Mouse (Mus musculus) urinary bladder, postnatal 14 days (tissue): ENCODE results near the gene Pde3a.
"Not testable (repeated sequence)": the region's sequence is repeated elsewhere in the genome, so short reads cannot be mapped to it uniquely, and the experiment has no call there.

Experiments used
- DNase-seq: peaks from one replicate; pipeline ENCODE4 v3.0.0; 2021; ENCODE audit warnings: low spot score

Pde3a gene

GRCm38 (mm10) chr6:141267888-141268570 lies 19.0 kb downstream of the Pde3a start:
- no peak for DNase-seq

DNA sequence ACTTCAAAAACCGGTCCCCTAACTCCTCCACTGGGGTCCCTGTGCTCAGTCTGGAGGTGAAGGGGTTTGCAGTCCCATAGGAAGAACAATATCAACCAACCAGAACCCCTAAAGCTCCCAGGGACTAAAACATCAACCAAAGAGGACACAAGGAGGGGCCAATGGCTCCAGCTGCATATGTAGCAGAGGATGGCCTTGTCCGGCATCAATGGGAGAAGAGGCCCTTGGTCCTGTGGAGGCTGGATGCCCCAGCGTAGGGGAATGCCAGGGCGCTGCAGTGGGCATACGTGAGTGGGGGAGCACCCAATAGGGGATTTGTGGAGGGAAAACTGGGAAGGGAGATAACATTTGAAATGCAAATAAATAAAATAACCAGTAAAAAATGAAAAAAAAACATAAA lies 19.8 kb downstream of the Pde3a start:
- no peak for DNase-seq

GRCm38 (mm10) chr6:141271133-141271532 lies 22.1 kb downstream of the Pde3a start:
- DNase-seq, result no peak

GRCm38 (mm10) chr6:141271579-141271978 lies 22.5 kb downstream of the Pde3a start:
- no peak for DNase-seq

- no peak for DNase-seq
Measured at GRCm38 (mm10) chr6:141273685-141274084, 24.6 kb downstream of the Pde3a start.

- no peak for DNase-seq
Measured at GRCm38 (mm10) chr6:141281685-141282084, 32.6 kb downstream of the Pde3a start.

- DNase-seq, result no peak
Measured at GRCm38 (mm10) chr6:141282796-141283195, 33.7 kb downstream of the Pde3a start.

GRCm38 (mm10) chr6:141291195-141291594 lies 42.1 kb downstream of the Pde3a start:
- no peak for DNase-seq

- DNase-seq, result no peak
Measured at GRCm38 (mm10) chr6:141292826-141293459, 43.9 kb downstream of the Pde3a start.

- no peak for DNase-seq
Measured at GRCm38 (mm10) chr6:141293460-141293853, 44.4 kb downstream of the Pde3a start.

DNA sequence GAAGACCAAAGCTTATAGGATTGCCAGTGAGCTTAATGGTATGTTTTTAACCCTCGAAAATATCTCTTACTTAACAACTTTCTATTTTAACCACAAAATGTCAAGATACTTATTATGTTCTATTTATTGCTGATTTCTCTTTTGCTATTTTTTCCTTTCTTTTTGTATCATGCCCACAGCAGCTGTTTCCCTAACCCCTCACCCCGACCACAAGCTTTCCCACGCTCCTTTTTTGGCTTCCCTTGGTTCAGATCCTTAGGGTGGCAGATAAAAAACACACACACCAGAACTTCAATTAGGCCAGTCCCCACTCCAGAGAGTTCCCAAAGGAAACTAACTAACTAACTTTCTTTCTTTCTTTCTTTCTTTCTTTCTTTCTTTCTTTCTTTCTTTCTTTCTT lies 46.2 kb downstream of the Pde3a start:
- no peak for DNase-seq

GRCm38 (mm10) chr6:141301750-141302748 lies 53.0 kb downstream of the Pde3a start:
- no peak for DNase-seq

DNA sequence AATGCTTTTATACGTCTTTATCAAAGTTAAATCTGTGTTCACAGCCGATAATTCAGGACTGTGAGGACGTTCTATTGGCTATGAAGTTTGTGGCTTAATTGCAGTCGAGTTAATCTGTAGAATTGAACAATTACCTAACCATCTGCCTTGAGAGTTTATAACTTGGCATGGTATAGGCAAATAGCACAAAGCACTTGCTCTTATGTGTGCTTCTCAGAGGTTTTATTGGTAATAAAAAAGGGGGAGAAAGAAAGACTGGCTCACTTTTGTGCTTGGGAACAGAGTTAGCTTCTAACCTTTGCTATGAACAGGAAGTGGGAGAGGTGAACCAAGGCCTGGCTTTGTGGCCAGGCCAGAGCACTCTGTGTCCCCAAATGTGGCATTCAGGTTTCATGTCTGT lies 53.8 kb downstream of the Pde3a start:
- no peak for DNase-seq

- no peak for DNase-seq
Measured at GRCm38 (mm10) chr6:141307326-141307725, 58.3 kb downstream of the Pde3a start.

- DNase-seq, result peak; percentile 31
Measured at GRCm38 (mm10) chr6:141308451-141308850, 59.4 kb downstream of the Pde3a start.

- no peak for DNase-seq
Measured at GRCm38 (mm10) chr6:141309872-141310271, 60.8 kb downstream of the Pde3a start.

DNA sequence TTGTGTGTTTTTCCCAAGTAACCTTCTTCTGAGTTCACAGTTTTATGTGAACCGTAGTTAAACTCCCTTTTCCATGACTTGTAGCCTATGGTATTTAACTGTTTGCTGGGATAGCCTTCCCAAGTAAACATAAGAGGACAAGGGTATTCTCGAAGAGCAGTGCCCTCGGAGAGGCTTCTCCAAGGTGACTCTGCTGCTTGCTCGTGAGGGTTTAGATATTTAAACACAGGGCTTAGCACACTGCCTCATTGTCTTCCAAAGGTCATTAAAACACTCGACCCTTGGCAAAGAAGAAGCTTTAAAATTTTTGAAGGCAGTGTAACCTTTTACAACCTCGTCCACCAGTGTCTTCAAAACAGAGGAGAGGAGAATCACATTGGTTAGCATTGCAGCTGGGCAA lies 61.3 kb downstream of the Pde3a start:
- no peak for DNase-seq

DNA sequence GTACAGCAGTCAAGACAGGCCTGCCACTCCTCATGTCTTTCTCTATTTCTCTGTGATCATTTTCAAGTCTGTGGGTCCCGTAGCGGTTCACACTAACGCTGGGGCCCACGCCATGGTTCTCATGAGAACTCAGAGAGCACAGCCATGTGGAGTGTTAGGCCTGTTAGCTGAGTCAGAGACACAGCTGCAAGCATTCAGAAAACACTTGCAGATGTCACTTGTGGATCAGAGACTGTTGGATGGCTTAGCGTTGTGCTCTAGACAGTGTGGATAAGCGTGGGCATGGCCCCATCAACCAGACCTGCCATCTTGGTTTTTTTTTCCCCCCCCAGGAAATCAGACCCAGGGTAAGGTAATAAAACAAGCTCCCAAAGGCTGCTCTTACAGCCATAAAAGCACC lies 62.5 kb downstream of the Pde3a start:
- DNase-seq, result peak; percentile 54

- no peak for DNase-seq
Measured at GRCm38 (mm10) chr6:141313112-141313511, 64.0 kb downstream of the Pde3a start.

GRCm38 (mm10) chr6:141318440-141318839 lies 69.4 kb downstream of the Pde3a start:
- no peak for DNase-seq

DNA sequence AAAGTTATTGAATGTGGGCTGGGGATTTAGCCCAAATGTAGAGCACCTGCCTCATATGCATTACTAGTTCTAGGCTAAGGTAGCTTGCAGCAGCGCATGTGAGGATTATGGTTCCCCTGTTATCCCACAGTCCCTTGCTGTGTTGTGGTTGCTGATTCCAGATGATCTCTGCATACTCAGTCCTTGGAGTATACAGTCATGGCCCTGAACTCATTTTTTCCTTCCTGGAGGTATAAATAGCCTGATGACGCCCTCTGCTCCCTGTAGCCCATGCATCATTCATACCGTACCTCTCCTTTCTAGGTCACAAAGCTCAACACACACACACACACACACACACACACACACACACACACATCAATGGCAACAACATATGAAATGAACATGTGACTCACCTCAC lies 72.2 kb downstream of the Pde3a start:
- DNase-seq, result no peak

- DNase-seq, result no peak
Measured at GRCm38 (mm10) chr6:141322961-141323360, 73.9 kb downstream of the Pde3a start.

GRCm38 (mm10) chr6:141327134-141327533 lies 78.1 kb downstream of the Pde3a start:
- not testable (repeated sequence) for DNase-seq
